Mouse (Mus musculus): ENCODE measurements around the gene Csrnp2. TPM values are rescaled to one million over a fixed set of nuclear protein-coding genes. Genes with fewer than 3 reads are reported as not detected.
A peak's percentile ranks its signal among the peaks of the same experiment; 100 is the strongest.
"Not testable (repeated sequence)": the region's sequence is repeated elsewhere in the genome, so short reads cannot be mapped to it uniquely, and the experiment has no call there.

The Csrnp2 gene
- 10 to 100 TPM; 53.1 to 54.0 TPM for total RNA-seq (2021)

GRCm38 (mm10) chr15:100495102-100495501 lies at the start of gene Csrnp2:
TSS of gene Csrnp2 (minus strand) at chr15:100495488.
- DNase-seq: peak; percentile 98
- intact Hi-C loops (cut with DNase I): no loop called here

GRCm38 (mm10) chr15:100543651-100544030 lies 48.4 kb upstream of the Csrnp2 start:
- DNase-seq; intact Hi-C loops (cut with DNase I): not testable (repeated sequence)

GRCm38 (mm10) chr15:100542876-100543650 lies 47.8 kb upstream of the Csrnp2 start:
- intact Hi-C loops (cut with DNase I); DNase-seq: not testable (repeated sequence)

GRCm38 (mm10) chr15:100541426-100541825 lies 46.1 kb upstream of the Csrnp2 start:
- intact Hi-C loops (cut with DNase I): no loop called here
- no peak for DNase-seq

GRCm38 (mm10) chr15:100541001-100541400 lies 45.7 kb upstream of the Csrnp2 start:
- DNase-seq; intact Hi-C loops (cut with DNase I): not testable (repeated sequence)

GRCm38 (mm10) chr15:100539411-100539810 lies 44.1 kb upstream of the Csrnp2 start:
- intact Hi-C loops (cut with DNase I): loop anchor here (5.0 kb wide), 1 partner anchor 73 kb away; no protein-coding TSS in a partner anchor
- DNase-seq: no peak

GRCm38 (mm10) chr15:100537913-100538312 lies 42.6 kb upstream of the Csrnp2 start:
- intact Hi-C loops (cut with DNase I): loop anchor here (5.0 kb wide), 1 partner anchor 74 kb away; no protein-coding TSS in a partner anchor
- no peak for DNase-seq

- no peak for DNase-seq
- intact Hi-C loops (cut with DNase I): no loop called here
Measured at GRCm38 (mm10) chr15:100527900-100528299, 32.6 kb upstream of the Csrnp2 start.

- intact Hi-C loops (cut with DNase I): no loop called here
- DNase-seq: no peak
Measured at GRCm38 (mm10) chr15:100525405-100525804, 30.1 kb upstream of the Csrnp2 start.

- intact Hi-C loops (cut with DNase I): no loop called here
- no peak for DNase-seq
Measured at GRCm38 (mm10) chr15:100520306-100520705, 25.0 kb upstream of the Csrnp2 start.

GRCm38 (mm10) chr15:100515121-100515520 lies 19.8 kb upstream of the Csrnp2 start:
- DNase-seq: no peak
- intact Hi-C loops (cut with DNase I): no loop called here

GRCm38 (mm10) chr15:100513387-100513786 lies 18.1 kb upstream of the Csrnp2 start:
- no peak for DNase-seq
- intact Hi-C loops (cut with DNase I): no loop called here

GRCm38 (mm10) chr15:100510072-100510471 lies 14.8 kb upstream of the Csrnp2 start:
- intact Hi-C loops (cut with DNase I): no loop called here
- DNase-seq: no peak

- intact Hi-C loops (cut with DNase I): no loop called here
- no peak for DNase-seq
Measured at GRCm38 (mm10) chr15:100508454-100509167, 13.3 kb upstream of the Csrnp2 start.

- intact Hi-C loops (cut with DNase I); DNase-seq: not testable (repeated sequence)
Measured at GRCm38 (mm10) chr15:100499506-100499905, 4.2 kb upstream of the Csrnp2 start.

- intact Hi-C loops (cut with DNase I): no loop called here
- DNase-seq: peak; percentile 71
Measured at GRCm38 (mm10) chr15:100494647-100495046, 641 bp downstream of the Csrnp2 start.

GRCm38 (mm10) chr15:100491966-100492365 lies 3.3 kb downstream of the Csrnp2 start:
- DNase-seq: no peak
- intact Hi-C loops (cut with DNase I): no loop called here

GRCm38 (mm10) chr15:100489263-100489662 lies 6.0 kb downstream of the Csrnp2 start:
- no peak for DNase-seq

GRCm38 (mm10) chr15:100488297-100488696 lies 7.0 kb downstream of the Csrnp2 start:
- not testable (repeated sequence) for DNase-seq

More at GRCm38 (mm10) chr15:100489263-100489662, 6.0 kb downstream of the Csrnp2 start:
- intact Hi-C loops (cut with DNase I): no loop called here

GRCm38 (mm10) chr15:100487050-100487449 lies 8.2 kb downstream of the Csrnp2 start:
- DNase-seq: no peak
- intact Hi-C loops (cut with DNase I): no loop called here

More at GRCm38 (mm10) chr15:100488297-100488696, 7.0 kb downstream of the Csrnp2 start:
- intact Hi-C loops (cut with DNase I): not testable (repeated sequence)

GRCm38 (mm10) chr15:100486450-100486849 lies 8.8 kb downstream of the Csrnp2 start:
- no peak for DNase-seq
- intact Hi-C loops (cut with DNase I): no loop called here

- intact Hi-C loops (cut with DNase I): no loop called here
- no peak for DNase-seq
Measured at GRCm38 (mm10) chr15:100485576-100485975, 9.7 kb downstream of the Csrnp2 start.

All from left cerebral cortex, postnatal 4 days (tissue).